10 mouse cellular contexts compared by ENCODE assay signal in genomic region chr14:121732196-121732595, GRCm38 (mm10).
DNase-seq lines count a peak whose midpoint lies in the region; ATAC-seq and TF ChIP-seq lines count a peak whose summit lies in the region.
"Had no signal": no experiment of that assay in that cellular context is flagged by ENCODE, and none has a peak within 500 bp of the region (broad histone marks: within the 10 kb centered on the region; RNA-seq: fewer than 3 reads in every experiment).

No protein-coding gene starts in this region.

- no peak for DNase-seq in lung, postnatal 10 days
- no peak for DNase-seq in left cerebral cortex, postnatal 36 days (ENCODE audit: low spot score in 2 of 2)
- DNase-seq in kidney, postnatal 25 days = no peak
- DNase-seq: adrenal gland, postnatal 10 days; right cerebral cortex, postnatal 25 days had no signal

- no peak overlapping the region for H3K4me2 ChIP-seq in lung, embryonic 15.5 days
- H3K4me2 ChIP-seq in intestine, postnatal 0 days (replicated peaks; ENCODE audit: low read depth) = peak overlapping the region; percentile 49
- H3K4me2 ChIP-seq in neural tube, embryonic 15.5 days = peak overlapping the region; percentile 13; the same call in 1 of the 2 replicates

- H3K27ac ChIP-seq in lung, embryonic 15.5 days = 0 out of 2 replicates have a peak overlapping the region, but pooled peaks have one; percentile 29
- H3K27ac ChIP-seq in intestine, postnatal 0 days (ENCODE audit: low read depth, low read length) = no peak overlapping the region
- no peak overlapping the region for H3K27ac ChIP-seq in neural tube, embryonic 15.5 days (replicated peaks)

- no peaks in the 10 kb centered on the region for H3K36me3 ChIP-seq in lung, embryonic 15.5 days
- H3K36me3 ChIP-seq in intestine, postnatal 0 days (ENCODE audit: control insufficient read depth, insufficient read depth) = no peaks in the 10 kb centered on the region
- H3K36me3 ChIP-seq in neural tube, embryonic 15.5 days = no peaks in the 10 kb centered on the region

- no peak for ATAC-seq in lung, embryonic 15.5 days (ENCODE audit: borderline replicate concordance, extremely low read depth, low FRiP score, low TSS enrichment)
- ATAC-seq in common myeloid progenitor, adult 5-6 weeks (replicated peaks; ENCODE audit: low read depth, poor library complexity, severe bottlenecking) = peak; percentile 37
- no peak for ATAC-seq in intestine, postnatal 0 days
- ATAC-seq in neural tube, embryonic 15.5 days (ENCODE audit: low FRiP score) = no peak
- ATAC-seq in cerebellum, adult (ENCODE audit: insufficient number of reproducible peaks, low FRiP score, low TSS enrichment) = no peak

- H3K9ac ChIP-seq in lung, embryonic 15.5 days = no peak overlapping the region
- H3K9ac ChIP-seq in intestine, postnatal 0 days (ENCODE audit: low read depth, low read length) = no peak overlapping the region
- H3K9ac ChIP-seq in neural tube, embryonic 15.5 days (replicated peaks) = no peak overlapping the region

- intact Hi-C loops in left cerebral cortex, postnatal 36 days (cut with DNase I) = no loop called here

- H3K9me3 ChIP-seq in lung, embryonic 15.5 days = no peaks in the 10 kb centered on the region
- H3K9me3 ChIP-seq in intestine, postnatal 0 days (ENCODE audit: control insufficient read depth) = no peaks in the 10 kb centered on the region
- no peaks in the 10 kb centered on the region for H3K9me3 ChIP-seq in neural tube, embryonic 15.5 days (replicated peaks)

- H3K4me1 ChIP-seq in lung, embryonic 15.5 days = peaks cover 13% of the 10 kb centered on the region; the same call in 1 of the 2 replicates
- H3K4me1 ChIP-seq in intestine, postnatal 0 days (replicated peaks; ENCODE audit: control insufficient read depth, insufficient read depth, low read length) = no peaks in the 10 kb centered on the region
- H3K4me1 ChIP-seq in neural tube, embryonic 15.5 days = peaks cover 32% of the 10 kb centered on the region

- WGBS in lung, embryonic 15.5 days = 35% methylated on average over 8 of the region's 8 CpGs
- 23% methylated on average over 8 of the region's 8 CpGs for WGBS in intestine, postnatal 0 days
- 23% methylated on average over 8 of the region's 8 CpGs for WGBS in neural tube, embryonic 15.5 days

- no peaks in the 10 kb centered on the region for H3K27me3 ChIP-seq in lung, embryonic 15.5 days
- H3K27me3 ChIP-seq in intestine, postnatal 0 days (replicated peaks; ENCODE audit: control insufficient read depth, insufficient read depth, low read length) = no peaks in the 10 kb centered on the region
- H3K27me3 ChIP-seq in neural tube, embryonic 15.5 days (replicated peaks) = no peaks in the 10 kb centered on the region

- no peak overlapping the region for H3K4me3 ChIP-seq in lung, embryonic 15.5 days
- no peak overlapping the region for H3K4me3 ChIP-seq in intestine, postnatal 0 days (ENCODE audit: low read depth, low read length)
- H3K4me3 ChIP-seq in neural tube, embryonic 15.5 days (replicated peaks) = no peak overlapping the region

- TF ChIP-seq CTCF in intestine, postnatal 0 days (IDR thresholded peaks at IDR 0.05; ENCODE audit: low read depth) = no peak
